Mouse (Mus musculus) liver, postnatal 0 days (tissue): ENCODE results near the gene Gpd1l.

Experiments
- CTCF ChIP-seq: sonication (generic); IDR thresholded peaks from 2 replicates; pipeline ENCODE4 v1.5.1; 2016; ENCODE audit warnings: antibody characterized with exemption, low read depth
- EP300 ChIP-seq: IDR thresholded peaks from 2 replicates; pipeline ENCODE4 v1.6.1; 2016; ENCODE audit warnings: antibody characterized with exemption, low read depth, mild to moderate bottlenecking

DNA sequence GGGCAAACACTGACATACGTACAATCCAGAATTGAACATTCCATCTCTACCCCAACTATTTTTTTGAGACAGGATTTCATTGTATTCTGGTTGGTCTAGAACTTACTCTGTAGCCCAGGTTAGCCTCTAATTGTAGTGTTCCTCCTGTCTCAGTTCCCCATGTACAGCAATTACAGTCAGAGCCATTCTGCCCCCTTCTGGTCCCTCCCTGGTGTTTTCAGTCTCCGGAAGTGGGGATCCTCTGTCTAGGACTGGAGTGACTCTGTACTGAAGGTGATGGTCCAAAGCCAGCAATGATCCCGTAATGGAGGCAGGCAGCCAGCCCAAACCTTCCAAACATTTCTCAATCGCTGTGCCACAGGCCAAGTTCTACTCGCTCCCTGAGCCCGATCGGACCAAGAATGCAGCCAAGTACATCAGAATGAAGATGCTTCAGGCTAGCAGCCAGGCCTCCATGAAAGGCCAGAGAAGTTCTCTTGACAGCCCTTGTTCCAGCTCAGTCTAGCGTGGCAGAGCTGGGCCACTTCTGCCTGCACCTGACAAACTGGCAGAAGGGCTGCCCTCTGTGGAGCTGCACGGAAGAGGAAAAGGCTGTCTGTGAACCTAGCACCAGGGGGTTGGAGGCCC, 3.2 kb downstream of the Gpd1l start:
- TF ChIP-seq CTCF (peak; percentile 36; the same call in 1 of the 2 replicates), EP300 (no peak)
